Mouse (Mus musculus) megakaryocyte, embryonic 14.5 days (primary cell): ENCODE results near the gene Ccdc105.

ENCODE experiments used
- FLI1 ChIP-seq: IDR thresholded peaks from 2 replicates; pipeline ENCODE4 v1.6.1; 2012; ENCODE audit warnings: low read length, inconsistent platforms, mixed read lengths
- GATA1 ChIP-seq: IDR thresholded peaks from 3 replicates; pipeline ENCODE4 v1.6.1; 2012; ENCODE audit warnings: mixed read lengths, low read length, inconsistent platforms, borderline replicate concordance

DNA sequence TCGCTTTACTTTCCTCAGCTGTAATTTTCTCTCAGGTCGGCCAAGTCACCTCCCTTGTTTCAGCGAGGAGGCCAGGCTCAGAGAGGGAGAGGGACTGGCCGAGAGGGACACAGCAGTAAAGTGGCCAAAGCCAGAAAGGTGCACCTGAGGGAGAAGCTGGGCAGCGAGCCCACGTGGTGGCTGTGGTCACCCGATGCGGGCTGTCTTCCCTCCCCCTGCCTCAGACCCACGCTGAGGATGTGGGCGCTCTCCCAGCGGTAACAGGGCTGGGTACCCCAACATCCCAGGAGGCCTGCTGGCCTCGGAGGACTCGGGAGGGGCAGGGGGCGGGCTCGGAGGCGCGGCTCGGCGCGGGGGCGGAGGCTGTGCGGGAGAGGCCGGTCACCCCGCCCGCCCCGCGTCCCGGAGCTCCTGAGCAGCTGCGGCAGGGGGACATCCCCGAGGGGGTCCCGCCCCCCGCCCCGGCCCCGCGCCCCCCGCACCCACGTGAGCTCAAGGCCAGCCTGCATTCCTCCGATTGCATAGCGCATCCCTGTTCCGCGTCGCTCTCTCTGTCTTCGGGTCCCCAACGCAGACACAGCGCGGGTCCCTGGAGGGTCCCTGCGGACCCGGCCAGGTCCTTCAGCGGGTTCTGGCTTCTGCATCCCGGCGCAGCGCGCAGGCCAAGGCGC, 27.3 kb upstream of the Ccdc105 start, which contains the start of gene Slc1a6:
- TF ChIP-seq GATA1 (no peak), FLI1 (no peak)
